Mouse (Mus musculus) E14TG2a.4 (cell line): ENCODE results near the gene Capn5.

Experiments used
- CTCF ChIP-seq: conservative IDR thresholded peaks from 2 replicates; pipeline ENCODE4 v1.5.1; 2014; ENCODE audit warnings: low read length
- NANOG ChIP-seq: IDR thresholded peaks from 2 replicates; pipeline ENCODE4 v1.6.1; 2014; ENCODE audit warnings: borderline replicate concordance, low read length, mixed read lengths
- POU5F1 ChIP-seq: IDR thresholded peaks from 2 replicates; pipeline ENCODE4 v1.6.1; 2014; ENCODE audit warnings: low read length, borderline replicate concordance

DNA sequence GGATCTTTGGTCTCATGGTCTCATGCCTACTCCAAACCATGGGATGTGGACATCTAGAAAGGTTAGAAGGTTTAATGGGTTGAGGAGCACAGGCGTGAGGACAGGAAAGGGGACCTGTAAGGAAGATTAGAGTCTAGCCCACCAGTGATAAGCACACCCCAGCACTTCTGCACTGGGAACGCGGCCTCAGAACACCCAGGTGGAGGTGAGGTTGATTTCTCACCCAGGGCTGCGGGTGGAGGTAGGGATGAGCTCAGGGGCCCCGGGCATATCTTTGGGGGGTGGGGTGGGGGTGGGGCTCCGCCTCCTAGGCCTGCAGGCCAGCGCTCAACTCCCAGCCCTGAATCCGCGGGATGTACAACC lies 527 bp downstream of the Capn5 start:
- no peak for TF ChIP-seq CTCF
- no peak for TF ChIP-seq NANOG
- TF ChIP-seq POU5F1, result no peak
